Mouse (Mus musculus) fibroblast of lung, adult 2 months (primary cell): Measurements from ENCODE around the gene Pilrb2.

ENCODE experiments used
- DNase-seq: peaks from one replicate; pipeline ENCODE4 v3.0.0-alpha.2; 2011; ENCODE audit warnings: low read depth

The Pilrb2 gene

GRCm38 (mm10) chr5:137831506-137831905 is 40.1 kb downstream of the Pilrb2 start:
- DNase-seq = no peak

GRCm38 (mm10) chr5:137831106-137831505 is 40.5 kb downstream of the Pilrb2 start:
- DNase-seq = no peak

GRCm38 (mm10) chr5:137830238-137830637 is 41.4 kb downstream of the Pilrb2 start:
- DNase-seq = no peak

- DNase-seq = no peak
Observed at GRCm38 (mm10) chr5:137828694-137829093, 42.9 kb downstream of the Pilrb2 start.

DNA sequence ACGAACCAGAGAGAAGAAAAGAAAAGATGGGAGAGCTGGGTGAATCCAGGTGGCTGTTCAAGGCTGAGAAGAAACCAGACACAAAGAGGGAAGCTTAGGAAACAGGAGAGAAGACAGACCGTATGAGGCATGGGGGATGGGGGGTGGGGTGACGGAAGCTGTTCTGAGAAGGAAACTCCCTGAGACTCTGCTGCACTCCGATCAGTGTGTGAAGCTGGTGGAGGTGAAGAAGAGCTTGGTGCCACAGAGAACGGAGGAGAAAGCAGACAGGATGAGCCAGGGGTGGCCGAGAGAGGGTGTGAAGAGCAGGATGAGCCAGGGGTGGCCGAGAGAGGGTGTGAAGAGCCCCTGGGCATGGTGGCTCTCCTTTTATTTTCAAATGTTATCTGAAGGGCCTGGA is 45.2 kb downstream of the Pilrb2 start:
- no peak for DNase-seq

DNA sequence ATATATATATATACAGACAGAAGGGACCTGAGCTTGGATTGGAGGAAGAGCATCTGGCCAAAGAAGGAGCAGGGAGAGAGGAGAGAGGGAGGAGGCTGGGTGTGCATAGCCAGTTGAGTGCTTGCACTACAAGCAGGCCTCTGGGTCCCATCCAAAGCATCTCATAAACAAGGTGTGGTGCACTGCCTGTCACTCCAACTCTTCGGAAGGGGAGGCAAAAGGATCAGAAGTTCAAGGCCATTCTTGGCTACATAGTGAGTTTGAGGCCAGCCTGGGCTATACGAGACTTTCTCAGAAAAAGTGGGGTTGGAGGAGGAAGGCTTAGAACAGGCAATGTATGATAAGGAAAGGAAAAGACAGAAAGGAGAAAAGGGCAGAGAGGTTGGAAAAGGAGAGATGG is 45.6 kb downstream of the Pilrb2 start:
- DNase-seq = no peak

DNA sequence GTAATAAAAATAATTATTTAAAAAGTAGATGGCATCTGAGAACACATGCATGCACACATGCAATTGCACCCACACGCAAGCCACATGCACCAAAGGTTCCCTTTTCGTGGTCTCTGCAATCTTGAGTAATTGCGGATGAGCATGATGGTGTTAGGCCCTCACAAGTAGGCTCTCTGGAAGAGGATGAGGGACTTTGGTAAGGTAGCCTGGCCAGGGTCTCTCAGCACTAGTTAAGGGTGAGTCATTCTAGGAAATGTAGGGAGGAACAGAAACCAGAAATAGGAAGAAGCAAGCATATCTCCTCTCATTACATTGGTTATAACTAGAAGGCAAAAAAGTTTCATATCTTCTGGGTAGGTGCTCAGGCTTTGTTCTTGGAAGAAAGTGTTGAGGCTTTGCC is 46.6 kb downstream of the Pilrb2 start:
- no peak for DNase-seq

DNA sequence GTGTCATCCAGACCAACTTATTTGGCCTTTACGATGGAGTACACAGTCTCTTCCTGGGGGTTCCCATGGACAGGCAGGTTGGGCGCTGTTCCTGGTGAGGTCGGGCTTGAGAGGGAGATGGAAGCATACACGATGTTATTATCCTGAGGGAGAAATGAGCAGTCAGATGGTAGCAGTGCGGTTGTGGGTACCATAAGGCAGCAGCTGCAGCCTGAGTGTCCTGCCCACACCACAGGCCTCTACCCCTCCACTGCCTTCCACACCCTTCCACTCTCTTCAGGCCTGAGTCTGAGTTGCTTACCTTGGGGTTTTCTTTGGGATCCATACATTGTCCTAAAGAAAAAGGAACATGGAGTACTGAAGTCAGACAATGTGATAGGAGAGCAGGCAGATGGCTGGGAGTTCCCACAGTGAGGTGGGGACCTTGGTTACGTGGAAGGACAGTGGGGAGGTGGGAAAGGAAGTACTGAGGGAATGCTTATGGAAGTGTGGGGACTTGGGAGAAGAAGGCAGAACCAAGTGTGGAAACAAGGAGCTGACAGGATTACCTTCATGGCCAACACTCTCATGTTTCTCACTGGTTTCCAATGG is 48.1 kb downstream of the Pilrb2 start:
- no peak for DNase-seq

GRCm38 (mm10) chr5:137822602-137823001 is 49.0 kb downstream of the Pilrb2 start:
- DNase-seq = no peak

DNA sequence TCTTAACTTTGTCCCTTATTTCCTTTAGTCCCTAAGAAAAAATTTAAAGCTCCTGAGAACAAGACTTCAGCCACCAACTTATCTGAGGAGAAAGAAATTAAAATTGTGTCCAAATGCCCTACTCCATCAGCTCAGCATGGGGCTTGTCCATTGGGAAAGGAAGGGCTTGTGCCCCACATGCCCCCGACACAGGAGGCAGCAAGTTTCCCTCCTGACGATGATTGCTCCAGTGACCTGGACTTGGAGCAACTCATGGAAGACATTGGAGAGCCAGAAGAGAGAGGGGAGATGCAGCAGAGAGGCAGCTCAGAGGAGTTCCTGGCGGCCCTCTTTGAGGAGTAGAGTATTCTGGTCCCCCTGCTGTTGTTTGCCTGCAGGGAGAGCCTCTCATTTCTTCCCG is 49.5 kb downstream of the Pilrb2 start:
- no peak for DNase-seq

- no peak for DNase-seq
Observed at GRCm38 (mm10) chr5:137817466-137818222, 54.0 kb downstream of the Pilrb2 start.
